Mouse (Mus musculus): Measurements from ENCODE around the gene Upf3a. TPM values are rescaled to one million over a fixed set of nuclear protein-coding genes. Genes with fewer than 3 reads are reported as not detected.

The Upf3a gene
- 26.1 and 29.3 TPM in 2 replicates for total RNA-seq (2012; rRNA removed)
- 10 to 100 TPM in 1 of 2 experiments, not detected in 1; 39.8 TPM for polyA plus RNA-seq (2012; ENCODE audit: insufficient read depth in 1 of 2, insufficient read length in 2 of 2, low read depth in 1 of 2, low replicate concordance in 2 of 2, missing spikeins in 1 of 2)

- peak; percentile 96 for DNase-seq (ENCODE audit: low read depth, low spot score)
- H3K9ac ChIP-seq (ENCODE audit: control insufficient read depth, low read depth, low read length, poor library complexity, severe bottlenecking) = peak within 1 kb of the TSS; percentile 98
- peaks cover 0 to 11% of the 10 kb centered on the region in 2 experiments; a peak in 2 of 4 replicates for H3K36me3 ChIP-seq (ENCODE audit: control insufficient read depth in 1 of 2, insufficient read depth in 2 of 2, low read length in 2 of 2)
- H3K27me3 ChIP-seq (ENCODE audit: control insufficient read depth in 1 of 2, insufficient read depth in 2 of 2, low read length in 2 of 2) = no peaks in the 10 kb centered on the region
- peaks cover 11% of the 10 kb centered on the region for H3K79me2 ChIP-seq (ENCODE audit: control insufficient read depth, insufficient read depth, low read length, poor library complexity)
- no peaks in the 10 kb centered on the region for H3K9me3 ChIP-seq (replicated peaks; ENCODE audit: insufficient read depth, low read length)
- peak within 1 kb of the TSS; percentile 93 for H3K27ac ChIP-seq (ENCODE audit: control insufficient read depth, low read depth, low read length)
- H3K4me1 ChIP-seq (ENCODE audit: control insufficient read depth in 1 of 2, insufficient read depth in 2 of 2, low read length in 2 of 2) = peaks cover 0 to 10% of the 10 kb centered on the region in 2 experiments; a peak in 2 of 4 replicates
- H3K4me3 ChIP-seq (ENCODE audit: control insufficient read depth in 1 of 2, insufficient read depth in 1 of 2, low read depth in 2 of 2, low read length in 2 of 2) = peak within 1 kb of the TSS; percentile 68 to 82
- TF ChIP-seq POLR2AphosphoS5 (IDR thresholded peaks at IDR 0.05; ENCODE audit: borderline replicate concordance, low read depth, low read length) (peak; percentile 80; the same call in 1 of the 2 replicates), MAZ (IDR thresholded peaks at IDR 0.05; ENCODE audit: low read depth, low read length) (peak; percentile 10; the same call in 1 of the 2 replicates), BHLHE40 (IDR thresholded peaks at IDR 0.05; ENCODE audit: borderline replicate concordance, low read depth, low read length) (no peak), CHD1 (IDR thresholded peaks at IDR 0.05; ENCODE audit: low read depth, low read length) (no peak), ZNF384 (IDR thresholded peaks at IDR 0.05; ENCODE audit: low read depth, low read length) (no peak), CTCF (IDR thresholded peaks at IDR 0.05 in 2 of 3, conservative IDR thresholded peaks at IDR 0.05 in 1 of 3; ENCODE audit: control insufficient read depth in 1 of 3, insufficient read depth in 1 of 3, low read depth in 2 of 3, low read length in 3 of 3, poor library complexity in 1 of 3, severe bottlenecking in 1 of 3) (peak; percentile 53 to 81 (median 75)), RCOR1 (IDR thresholded peaks at IDR 0.05; ENCODE audit: low read depth, low read length) (no peak), SIN3A (IDR thresholded peaks at IDR 0.05; ENCODE audit: low read length) (peak; percentile 67; the same call in 1 of the 2 replicates), TBP (IDR thresholded peaks at IDR 0.05; ENCODE audit: low read depth, low read length) (peak; percentile 91), NELFE (IDR thresholded peaks at IDR 0.05; ENCODE audit: low read depth, low read length) (peak; percentile 91), MYB (IDR thresholded peaks at IDR 0.05; ENCODE audit: low read depth, low read length) (no peak), E2F4 (IDR thresholded peaks at IDR 0.05; ENCODE audit: borderline replicate concordance, low read depth, low read length) (no peak), TCF12 (IDR thresholded peaks at IDR 0.05; ENCODE audit: low read depth, low read length) (peak; percentile 64; the same call in 1 of the 2 replicates), POLR2AphosphoS2 (IDR thresholded peaks at IDR 0.05; ENCODE audit: low read length) (peak; percentile 91), MAX (IDR thresholded peaks at IDR 0.05; ENCODE audit: low read length) (peak; percentile 70), ELF1 (IDR thresholded peaks at IDR 0.05; ENCODE audit: low read depth, low read length) (peak; percentile 36; the same call in 1 of the 2 replicates), ZKSCAN1 (IDR thresholded peaks at IDR 0.05; ENCODE audit: low read depth, low read length) (no peak), HCFC1 (IDR thresholded peaks at IDR 0.05; ENCODE audit: low read depth, low read length) (peak; percentile 67; the same call in 1 of the 2 replicates), MXI1 (IDR thresholded peaks at IDR 0.05; ENCODE audit: low read depth, low read length) (peak; percentile 85), ETS1 (IDR thresholded peaks at IDR 0.05; ENCODE audit: low read depth, low read length) (no peak), USF2 (IDR thresholded peaks at IDR 0.05; ENCODE audit: borderline replicate concordance in 1 of 2, insufficient read depth in 1 of 2, low read depth in 1 of 2, low read length in 2 of 2) (no peak), RAD21 (IDR thresholded peaks at IDR 0.05; ENCODE audit: low read depth, low read length) (no peak; the same call in 1 of the 2 replicates), UBTF (IDR thresholded peaks at IDR 0.05; ENCODE audit: borderline replicate concordance, insufficient read depth, low read depth, low read length) (no peak), POLR2A (IDR thresholded peaks at IDR 0.05; ENCODE audit: control insufficient read depth in 1 of 2, insufficient read depth in 1 of 2, low read depth in 1 of 2, low read length in 2 of 2, poor library complexity in 1 of 2) (peak; percentile 94 to 96), SMC3 (IDR thresholded peaks at IDR 0.05; ENCODE audit: low read depth, low read length) (no peak), NRF1 (IDR thresholded peaks at IDR 0.05; ENCODE audit: insufficient read depth, low read depth, low read length, poor library complexity, severe bottlenecking) (no peak)
Observed at GRCm38 (mm10) chr8:13785250-13785763, at the start of gene Upf3a. Upf3a (plus strand) TSS chr8:13785615.

All from MEL (cell line).